Mouse (Mus musculus) liver, embryonic 14.5 days (tissue): ENCODE results near the gene Urah.

Experiments
- CTCF ChIP-seq: IDR thresholded peaks from 2 replicates; pipeline ENCODE4 v1.5.1; 2016; ENCODE audit warnings: antibody characterized with exemption, low read depth, control low read depth
- EP300 ChIP-seq: IDR thresholded peaks from 2 replicates; pipeline ENCODE4 v1.6.1; 2016; ENCODE audit warnings: antibody characterized with exemption, low read depth

DNA sequence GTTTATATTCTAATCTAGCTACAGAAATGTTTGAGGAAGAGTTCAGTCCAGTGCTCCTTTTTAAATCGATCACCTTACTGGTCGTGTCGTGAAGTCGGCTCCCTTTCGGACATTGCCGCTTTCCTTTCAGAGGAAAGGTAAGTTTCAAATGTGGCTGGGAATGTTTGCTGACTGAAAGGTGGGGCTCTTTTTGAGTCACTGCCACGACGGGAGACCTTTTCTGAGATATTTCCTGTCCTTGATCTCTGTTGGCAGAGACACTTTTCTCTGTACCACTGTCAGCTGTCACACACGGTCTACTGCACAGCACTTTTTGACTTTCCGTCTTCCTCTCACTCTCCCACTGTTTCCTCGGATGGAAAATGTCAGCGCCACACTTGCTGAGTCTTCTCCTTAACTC is 22.0 kb upstream of the Urah start:
- TF ChIP-seq CTCF (no peak), EP300 (no peak)
